Mouse (Mus musculus) cerebellum, adult 9-11 months (tissue): ENCODE results near the gene Eed.
A peak's percentile ranks its signal among the peaks of the same experiment; 100 is the strongest.

Source experiments
- DNase-seq: peaks from one replicate; pipeline ENCODE4 v3.0.0; 2022

Gene Eed

GRCm38 (mm10) chr7:89980133-89980484, 674 bp downstream of the Eed start:
- DNase-seq, result no peak

GRCm38 (mm10) chr7:89979432-89980130, 1.2 kb downstream of the Eed start:
- DNase-seq, result no peak

DNA sequence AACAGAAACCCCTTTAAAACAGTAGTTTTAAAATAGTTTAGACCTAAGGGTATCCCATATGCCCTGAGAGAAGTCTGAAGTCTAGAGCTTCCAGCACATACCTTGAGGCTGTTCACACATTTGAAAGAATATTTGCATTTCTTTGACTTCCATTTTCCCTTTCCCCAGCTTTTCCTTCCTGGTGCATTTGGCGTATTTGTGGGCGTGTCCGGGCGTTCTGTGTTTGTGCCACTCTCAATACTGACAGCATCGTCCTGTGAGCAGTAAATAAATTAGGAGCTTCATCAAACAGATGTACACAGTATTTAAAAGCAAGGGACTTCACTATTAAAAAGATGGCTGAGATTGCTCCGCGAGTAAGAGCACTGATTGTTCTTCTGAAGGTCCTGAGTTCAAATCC, 4.0 kb downstream of the Eed start:
- DNase-seq, result no peak

DNA sequence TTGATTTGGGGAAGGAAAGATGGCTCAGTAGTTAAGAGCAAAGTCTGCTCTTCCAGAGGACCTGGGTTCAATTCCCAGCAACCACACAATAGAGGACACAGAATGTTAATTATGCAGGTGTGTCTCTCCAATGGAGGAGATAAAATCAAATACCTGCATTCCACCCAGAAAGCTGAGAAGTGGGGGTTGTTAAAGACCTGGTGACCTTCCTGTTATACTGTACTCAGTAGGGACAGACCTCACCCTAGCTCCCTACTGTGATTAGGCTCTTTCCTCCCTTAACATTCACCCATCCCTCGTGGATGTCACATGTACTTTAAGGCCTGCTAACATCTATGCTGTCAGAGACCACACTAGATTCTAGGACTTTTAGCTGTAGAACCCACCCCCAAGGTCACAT, 5.2 kb downstream of the Eed start:
- DNase-seq, result no peak

GRCm38 (mm10) chr7:89967235-89967634, 13.5 kb downstream of the Eed start:
- no peak for DNase-seq

DNA sequence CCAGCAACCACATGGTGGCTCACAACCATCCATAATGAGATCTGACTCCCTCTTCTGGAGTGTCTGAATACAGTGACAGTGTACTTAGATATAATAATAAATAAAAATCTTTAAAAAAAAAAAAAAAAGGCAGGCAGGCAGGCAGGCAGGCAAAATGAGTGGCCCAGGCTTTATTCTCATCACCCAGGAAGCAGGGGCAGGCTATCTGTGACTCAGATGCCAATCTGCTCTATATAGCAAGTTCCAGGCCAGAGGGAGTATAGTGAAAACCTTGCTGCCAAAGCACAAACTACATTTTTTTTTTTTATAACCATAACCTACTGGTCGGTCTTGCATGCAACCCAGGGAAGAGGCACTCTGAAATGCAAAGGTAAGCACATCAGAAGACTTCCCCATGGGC, 14.0 kb downstream of the Eed start:
- DNase-seq, result no peak

- no peak for DNase-seq
These were observed 17.6 kb downstream of the Eed start for GRCm38 (mm10) chr7:89963135-89963534.

GRCm38 (mm10) chr7:89957300-89957699, 23.5 kb downstream of the Eed start:
- no peak for DNase-seq

DNA sequence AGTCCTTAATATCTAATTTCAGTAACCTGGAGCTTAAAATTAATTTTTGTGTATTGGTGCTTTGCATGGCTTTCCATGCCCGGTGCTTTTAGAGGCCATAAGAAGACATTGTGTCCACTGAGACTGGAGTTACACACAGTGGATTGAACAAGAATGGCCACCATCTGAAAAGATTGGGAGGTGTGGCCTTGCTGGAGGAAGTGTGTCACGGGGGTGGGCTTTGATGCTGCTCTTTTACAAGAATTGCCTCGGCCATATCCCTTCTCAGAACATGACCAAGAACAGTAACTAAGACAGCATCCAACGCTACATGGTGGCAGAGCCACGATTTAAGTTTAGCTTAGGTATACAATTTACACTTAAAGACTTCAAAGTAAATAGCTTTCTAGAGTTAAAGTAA, 26.5 kb downstream of the Eed start:
- no peak for DNase-seq

- no peak for DNase-seq
These were observed 31.4 kb downstream of the Eed start for GRCm38 (mm10) chr7:89949403-89949802.

- DNase-seq, result no peak
These were observed 32.8 kb downstream of the Eed start for GRCm38 (mm10) chr7:89948026-89948425.

- DNase-seq, result peak; percentile 95
These were observed 40.0 kb downstream of the Eed start, which contains the start of gene Hikeshi for GRCm38 (mm10) chr7:89940571-89941463. Gene Hikeshi (minus strand): TSS chr7:89941204.

DNA sequence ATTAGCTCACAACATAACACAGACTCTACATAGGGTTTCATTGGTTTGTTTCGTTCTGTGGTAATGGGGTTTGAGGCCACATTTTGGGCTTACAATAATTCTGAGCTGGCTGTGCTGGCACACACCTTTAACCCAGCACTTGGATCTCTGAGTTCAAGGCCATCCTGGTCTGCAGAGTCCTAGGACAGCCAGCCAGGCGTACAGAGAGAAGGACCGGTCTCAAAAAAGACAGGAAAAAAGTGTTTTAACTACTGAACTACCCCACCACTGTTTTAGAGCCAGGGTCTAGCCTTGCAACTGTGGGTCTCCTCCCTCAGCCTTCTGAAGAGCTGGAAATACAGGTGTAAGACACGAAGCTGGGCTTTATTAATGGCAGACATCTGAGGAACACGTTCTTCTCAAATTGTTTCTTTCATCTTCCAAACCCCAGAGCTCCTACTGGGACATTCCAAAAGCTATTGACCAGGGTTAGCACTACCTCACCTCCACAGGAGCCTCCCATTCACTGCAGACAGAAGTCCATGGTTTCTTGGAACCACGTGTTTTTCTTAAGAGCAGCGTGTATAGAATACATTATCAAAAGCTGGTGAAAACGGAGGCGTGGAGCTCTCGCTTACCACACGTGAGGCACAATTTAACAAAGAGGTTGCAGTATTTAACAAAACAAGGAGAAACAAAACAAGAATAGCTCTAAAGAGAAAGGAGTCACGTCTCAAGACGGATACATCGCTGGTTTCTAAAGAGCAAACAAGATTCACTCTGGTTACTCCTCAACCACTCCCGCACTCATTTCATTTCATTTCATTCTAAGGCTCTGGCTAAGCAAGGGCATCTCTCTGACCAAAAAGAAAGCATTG, 41.1 kb downstream of the Eed start:
- no peak for DNase-seq

DNA sequence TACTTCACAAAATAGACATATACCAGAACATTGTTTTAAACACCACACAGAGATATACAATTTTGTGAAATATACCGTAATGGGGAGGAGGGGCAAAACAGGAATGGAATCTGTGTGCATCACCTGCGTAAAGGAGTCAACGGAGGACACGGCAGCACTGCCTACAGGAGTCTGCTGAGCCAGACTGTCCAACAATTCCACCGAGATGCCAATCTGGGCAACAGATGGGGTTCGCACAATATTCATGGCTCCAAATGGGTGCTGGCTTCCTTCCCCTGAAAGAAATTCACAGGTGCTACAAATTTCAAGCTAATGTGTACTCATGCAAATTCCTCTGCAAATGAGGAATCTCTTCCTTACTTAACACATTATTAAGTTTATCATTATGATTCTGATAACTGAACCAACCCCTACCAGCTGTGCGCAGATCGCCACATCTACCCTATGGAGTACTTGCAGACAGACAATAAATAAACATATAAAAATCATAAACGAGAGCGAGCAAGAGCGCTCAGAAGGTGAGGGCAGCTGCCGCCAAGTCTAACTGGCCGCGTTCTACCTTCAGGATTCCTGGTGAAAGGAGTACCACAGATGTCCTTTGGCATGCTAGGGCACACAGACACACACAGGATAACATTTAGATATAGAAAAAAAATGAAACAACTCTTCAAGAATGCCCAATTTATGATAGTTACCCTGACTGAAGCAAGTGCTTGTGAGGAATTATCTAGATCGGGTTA, 57.2 kb downstream of the Eed start:
- DNase-seq, result peak; percentile 89

DNA sequence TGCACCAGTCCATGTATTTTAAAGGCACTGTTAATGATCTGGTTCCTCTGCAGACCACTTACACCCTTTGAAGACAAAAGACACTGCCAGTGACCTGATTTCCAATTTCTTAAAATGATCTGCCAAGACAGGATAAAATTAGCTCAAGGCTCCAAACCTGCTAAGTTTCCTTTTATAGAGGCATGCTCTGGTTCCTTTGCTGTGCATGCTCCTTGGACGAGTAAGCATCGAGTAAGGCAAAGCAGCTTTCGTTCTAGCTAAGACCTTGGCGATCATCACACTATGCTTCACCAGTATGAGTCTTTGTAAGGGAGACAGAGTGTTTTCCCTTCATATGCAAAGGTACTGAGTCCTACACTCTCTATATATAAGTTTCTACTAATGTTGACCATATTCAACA, 63.0 kb downstream of the Eed start:
- DNase-seq, result no peak

GRCm38 (mm10) chr7:89916711-89917110, 64.1 kb downstream of the Eed start:
- DNase-seq, result peak; percentile 21

DNA sequence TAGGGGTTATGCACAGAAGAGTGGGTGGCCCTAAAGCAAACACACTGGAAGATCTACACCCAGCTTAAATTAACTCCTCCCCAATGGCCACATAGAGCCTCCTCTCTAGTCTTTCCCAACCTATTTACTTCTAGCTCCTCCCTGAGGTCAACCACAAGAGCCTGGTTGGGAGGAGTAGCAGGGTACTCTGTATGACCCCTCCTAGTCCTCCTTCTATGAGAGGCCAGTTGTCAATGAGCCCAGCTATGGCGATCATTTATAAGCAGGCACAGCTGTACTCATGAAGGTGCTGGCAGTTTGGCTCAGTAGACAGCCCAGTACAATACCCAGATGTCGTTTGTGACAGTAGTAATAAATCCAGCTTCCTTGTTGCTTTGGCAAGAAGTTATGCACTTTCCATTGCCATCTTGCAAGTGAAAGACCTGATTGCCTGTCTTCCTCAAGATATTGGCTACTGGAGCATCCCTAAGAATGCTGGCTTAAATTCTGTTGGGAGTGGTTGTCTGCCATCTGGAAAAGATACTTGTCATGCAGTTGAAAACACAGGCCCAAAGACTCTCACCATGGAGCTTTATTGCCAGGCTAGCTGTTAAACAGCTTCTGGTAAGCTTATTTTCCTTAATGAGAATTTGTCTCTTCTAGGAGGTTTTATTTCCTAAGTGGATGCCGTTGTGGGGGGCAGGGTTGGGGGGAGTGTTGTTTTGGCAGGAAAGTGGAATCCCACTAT, 67.2 kb downstream of the Eed start:
- no peak for DNase-seq

DNA sequence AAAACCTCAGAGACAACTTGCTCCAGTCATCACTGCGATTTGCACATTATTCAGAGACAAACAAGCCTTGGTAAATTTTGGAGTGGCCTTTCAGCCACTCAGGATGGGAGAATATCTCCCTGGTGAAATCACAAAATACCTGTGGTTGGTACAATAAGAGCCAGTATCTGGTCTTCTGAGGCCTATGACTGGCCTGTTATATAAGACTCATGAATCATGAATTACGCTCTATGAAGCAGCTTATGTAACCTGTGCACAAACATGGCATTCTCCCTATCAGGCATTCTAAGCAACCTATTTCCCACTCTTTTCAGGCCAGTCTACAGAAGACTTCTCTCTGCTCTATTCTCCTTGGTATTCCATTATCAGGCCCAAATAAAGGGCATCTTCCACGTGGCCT, 68.4 kb downstream of the Eed start:
- no peak for DNase-seq

DNA sequence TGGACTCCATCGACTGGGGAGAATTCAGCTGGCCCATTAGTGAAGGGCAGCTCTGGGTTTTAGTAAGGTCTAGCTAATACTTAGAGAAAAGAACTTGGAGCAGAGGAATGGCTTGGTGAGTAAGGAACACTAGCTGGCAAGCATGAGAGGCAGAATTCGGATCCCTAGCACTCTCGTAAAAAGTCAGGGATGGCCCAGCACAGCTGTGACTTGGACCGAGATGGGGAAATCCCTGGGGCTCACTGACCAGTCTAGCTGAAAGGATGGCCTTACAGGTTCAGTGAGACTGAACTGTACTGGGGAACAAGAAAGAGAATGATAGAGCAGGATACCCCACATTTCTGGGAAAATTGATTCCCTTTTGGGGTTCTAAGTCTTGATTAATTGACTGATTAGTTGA, 71.1 kb downstream of the Eed start:
- no peak for DNase-seq

DNA sequence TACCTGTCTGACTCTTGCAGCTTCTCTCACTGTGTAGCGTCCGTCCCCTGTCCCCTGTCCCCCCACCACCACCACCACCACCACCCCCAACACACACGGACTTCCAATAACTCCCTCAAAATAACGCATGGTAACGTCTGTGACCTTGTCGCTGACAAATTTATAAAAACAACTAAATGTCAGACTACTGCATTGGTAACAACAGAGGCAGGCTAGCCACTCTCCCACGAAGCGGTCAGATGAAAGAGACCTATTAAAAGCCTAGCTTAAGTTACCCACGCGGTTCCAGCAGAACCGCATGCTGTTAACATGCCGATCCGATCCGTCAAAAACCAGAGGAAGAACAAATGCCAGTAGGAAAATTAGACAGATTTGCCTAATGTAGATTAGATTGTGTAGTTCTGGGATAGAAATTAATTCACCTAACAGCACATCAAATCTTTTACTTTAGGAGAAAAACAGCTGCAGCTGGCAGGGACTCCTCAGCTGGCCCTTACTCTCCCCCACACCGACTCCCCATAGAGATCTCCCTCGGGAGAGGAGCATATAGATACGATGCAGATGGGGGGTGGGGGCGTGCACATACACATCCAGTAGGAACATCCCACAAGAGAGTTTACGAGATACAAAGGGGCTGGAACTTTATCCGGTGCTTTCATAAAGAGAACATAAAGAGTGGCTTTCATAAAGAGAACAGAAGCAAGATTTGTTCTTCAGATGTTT, 71.7 kb downstream of the Eed start:
- no peak for DNase-seq

GRCm38 (mm10) chr7:89908421-89908820, 72.4 kb downstream of the Eed start:
- no peak for DNase-seq
